Mouse (Mus musculus) adrenal gland, postnatal 4 days (tissue): ENCODE results near the gene Nkx3-2. TPM values are rescaled to one million over a fixed set of nuclear protein-coding genes. Genes with fewer than 3 reads are reported as not detected.

ENCODE experiments used
- total RNA-seq, 2 experiments: library from RNA; stranded (reverse); gene quantifications; 2 replicates each; pipeline ENCODE4 v1.2.3; 2021

Gene Nkx3-2
- total RNA-seq, 2 experiments from 2014 or later, result not detected

Other genes starting within 250 kb of the Nkx3-2 start
- gene Rab28, start 56.3 kb downstream of the Nkx3-2 start, total RNA-seq, result 10 to 100 TPM; 49.8 to 54.7 TPM
- gene Bod1l, start 79.8 kb upstream of the Nkx3-2 start, total RNA-seq, result 10 to 100 TPM; 33.7 to 36.9 TPM